Mouse (Mus musculus): ENCODE measurements around the gene Mcur1.

GRCm38 (mm10) chr13:43500483-43500850 is 59.5 kb downstream of the Mcur1 start:
- TF ChIP-seq ZC3H11A (IDR thresholded peaks at IDR 0.05; ENCODE audit: borderline replicate concordance, low read depth, low read length) (no peak), MAFK (IDR thresholded peaks at IDR 0.05; ENCODE audit: insufficient read depth, low read depth, low read length) (no peak)

Data from ES-E14 (cell line).